Mouse (Mus musculus): ENCODE measurements around the gene Kif1a. TPM values are rescaled to one million over a fixed set of nuclear protein-coding genes. Genes with fewer than 3 reads are reported as not detected.

The Kif1a gene
- polyA plus RNA-seq (2017; shearing (Covaris generic)) = not detected

GRCm38 (mm10) chr1:93101571-93102061 lies at the start of gene Kif1a:
Kif1a (minus strand) TSS chr1:93101951.

GRCm38 (mm10) chr1:93135036-93135526 lies 33.3 kb upstream of the Kif1a start, which contains the start of gene Agxt:
Agxt (plus strand) TSS chr1:93135240.

DNA sequence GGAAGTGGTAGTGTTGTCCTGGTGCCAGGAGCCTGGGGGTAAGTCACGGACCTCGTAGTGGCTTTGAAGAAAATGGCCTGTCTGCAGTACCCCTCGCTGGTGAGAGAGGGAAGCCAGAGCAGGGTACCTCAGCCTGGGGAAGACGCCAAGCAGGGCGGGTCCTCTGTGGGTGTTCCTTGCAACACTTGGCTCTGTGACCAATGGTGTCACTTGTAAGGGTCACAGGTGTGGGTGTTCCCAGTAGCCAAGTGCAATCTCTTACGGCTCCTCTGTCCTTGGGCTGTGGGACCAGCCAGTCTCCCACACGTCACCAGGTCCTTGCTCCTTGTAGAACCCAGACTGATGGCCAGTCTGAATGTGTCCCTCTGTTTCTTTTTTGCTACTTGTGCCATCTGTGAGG lies 95.7 kb downstream of the Kif1a start, which contains the start of gene Aqp12:
Gene Aqp12, plus strand, starts transcription at position 274 of the 400 bp plus-strand sequence.

Other genes starting within 250 kb of the Kif1a start
- gene Ankmy1, start 199.0 kb downstream of the Kif1a start, polyA plus RNA-seq (2017; shearing (Covaris generic)) = 1.1 TPM
- gene Dusp28, start 195.0 kb downstream of the Kif1a start, polyA plus RNA-seq (2017; shearing (Covaris generic)) = 2.9 TPM
- 10.9 TPM for gene Rnpepl1, start 191.2 kb downstream of the Kif1a start, polyA plus RNA-seq (2017; shearing (Covaris generic))
- gene Capn10, start 167.6 kb downstream of the Kif1a start, polyA plus RNA-seq (2017; shearing (Covaris generic)) = 12.2 TPM
- 3.8 TPM for gene Gpr35, start 151.1 kb downstream of the Kif1a start, polyA plus RNA-seq (2017; shearing (Covaris generic))
- not detected for gene Aqp12, start 95.6 kb downstream of the Kif1a start, polyA plus RNA-seq (2017; shearing (Covaris generic))
- not detected for gene Agxt, start 33.3 kb upstream of the Kif1a start, polyA plus RNA-seq (2017; shearing (Covaris generic))
- gene 2310007B03Rik, start 59.0 kb upstream of the Kif1a start, polyA plus RNA-seq (2017; shearing (Covaris generic)) = not detected
- gene Crocc2, start 66.8 kb upstream of the Kif1a start, polyA plus RNA-seq (2017; shearing (Covaris generic)) = 0.05 TPM
- gene Sned1, start 133.9 kb upstream of the Kif1a start, polyA plus RNA-seq (2017; shearing (Covaris generic)) = 0.22 TPM
- gene Mterf4, start 204.0 kb upstream of the Kif1a start, polyA plus RNA-seq (2017; shearing (Covaris generic)) = 21.7 TPM
- 67.5 TPM for gene Ppp1r7, start 240.9 kb upstream of the Kif1a start, polyA plus RNA-seq (2017; shearing (Covaris generic))
- gene Pask, start 241.5 kb upstream of the Kif1a start, polyA plus RNA-seq (2017; shearing (Covaris generic)) = 1.7 TPM

Measured in inflammation-experienced regulatory T-cells, adult 16 weeks (primary cell).